Mouse (Mus musculus): ENCODE data around the gene Spata17.

DNA sequence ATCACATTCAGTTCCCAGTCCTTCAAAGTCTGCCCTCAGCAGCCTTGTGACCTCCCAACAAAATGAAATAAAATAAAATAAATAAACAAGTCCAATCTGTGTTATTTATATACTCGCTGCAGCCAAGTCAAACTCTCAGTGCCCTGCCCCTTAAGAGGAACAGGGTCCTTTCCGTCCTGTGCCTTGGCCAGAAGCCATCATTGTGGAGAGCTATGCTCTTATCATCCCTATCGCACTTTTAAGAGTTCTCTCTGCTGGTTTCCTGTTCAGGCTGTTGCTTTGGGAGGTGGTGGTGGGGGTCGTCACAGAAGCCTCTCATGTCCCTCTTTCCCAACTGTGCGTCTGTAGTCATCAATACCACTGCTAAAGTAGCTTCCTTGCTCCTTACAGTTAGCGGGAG is 97.2 kb downstream of the Spata17 start:
- TF ChIP-seq CTCF (IDR thresholded peaks at IDR 0.05; ENCODE audit: low read depth) (no peak), EP300 (IDR thresholded peaks at IDR 0.05; ENCODE audit: low read depth) (no peak)

All from liver, embryonic 14.5 days (tissue).